Mouse (Mus musculus): ENCODE results near the gene Hoxb8. TPM values are rescaled to one million over a fixed set of nuclear protein-coding genes. Genes with fewer than 3 reads are reported as not detected.

Hoxb8 gene
- total RNA-seq, 4 experiments from 2014 or later: not detected

DNA sequence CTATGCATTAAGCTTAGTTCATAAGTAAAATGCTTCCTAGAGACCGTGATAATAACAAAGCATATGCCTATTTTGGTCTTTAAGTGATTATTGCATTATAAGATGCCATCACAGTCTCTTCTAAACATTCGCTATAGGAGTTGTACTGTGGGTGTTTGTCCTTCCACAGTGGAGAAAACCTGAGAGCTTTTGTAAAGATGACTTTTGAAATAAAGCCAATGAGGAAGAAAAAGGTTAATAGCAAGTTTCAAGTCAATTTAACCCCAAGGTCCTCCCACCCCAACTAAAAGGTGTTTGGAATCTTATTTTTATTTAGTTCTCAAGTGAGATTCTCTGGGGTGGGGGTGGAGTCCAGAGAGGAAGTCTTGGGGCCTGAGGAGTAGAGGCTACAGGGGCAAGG, 31.4 kb downstream of the Hoxb8 start:
- no peak for DNase-seq (ENCODE audit: low spot score in 2 of 2)

DNA sequence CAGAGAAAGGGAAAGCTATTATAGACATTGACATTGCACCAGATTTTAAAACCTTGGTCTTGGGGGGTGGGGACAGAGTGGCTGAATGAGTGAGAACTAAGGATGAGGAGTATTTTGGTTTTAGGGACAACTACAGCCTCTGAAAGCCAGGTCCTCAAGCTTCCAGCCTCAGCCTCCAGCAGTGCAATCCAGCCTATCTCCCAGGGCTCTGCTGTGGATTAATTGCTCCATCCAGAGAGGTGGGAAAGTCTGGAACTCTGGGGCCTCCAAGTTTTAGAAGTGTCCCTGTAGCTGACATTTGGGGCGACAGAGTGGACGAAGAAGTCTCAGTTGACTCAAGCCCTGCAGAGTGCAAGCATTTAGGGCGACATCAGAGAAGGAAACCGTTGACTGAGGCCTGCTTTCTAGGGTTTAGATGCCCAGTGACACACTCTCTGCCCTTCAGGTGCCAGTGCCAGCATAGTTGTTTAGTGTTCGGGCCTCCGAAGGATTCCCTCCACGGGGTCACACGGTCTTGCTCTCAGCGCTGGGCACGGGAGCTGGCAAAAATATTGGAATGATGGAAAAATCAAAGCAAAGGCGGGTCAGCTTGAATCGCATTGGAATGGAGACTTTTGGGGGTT, 32.2 kb downstream of the Hoxb8 start:
- no peak for DNase-seq (ENCODE audit: low spot score in 2 of 2)

DNA sequence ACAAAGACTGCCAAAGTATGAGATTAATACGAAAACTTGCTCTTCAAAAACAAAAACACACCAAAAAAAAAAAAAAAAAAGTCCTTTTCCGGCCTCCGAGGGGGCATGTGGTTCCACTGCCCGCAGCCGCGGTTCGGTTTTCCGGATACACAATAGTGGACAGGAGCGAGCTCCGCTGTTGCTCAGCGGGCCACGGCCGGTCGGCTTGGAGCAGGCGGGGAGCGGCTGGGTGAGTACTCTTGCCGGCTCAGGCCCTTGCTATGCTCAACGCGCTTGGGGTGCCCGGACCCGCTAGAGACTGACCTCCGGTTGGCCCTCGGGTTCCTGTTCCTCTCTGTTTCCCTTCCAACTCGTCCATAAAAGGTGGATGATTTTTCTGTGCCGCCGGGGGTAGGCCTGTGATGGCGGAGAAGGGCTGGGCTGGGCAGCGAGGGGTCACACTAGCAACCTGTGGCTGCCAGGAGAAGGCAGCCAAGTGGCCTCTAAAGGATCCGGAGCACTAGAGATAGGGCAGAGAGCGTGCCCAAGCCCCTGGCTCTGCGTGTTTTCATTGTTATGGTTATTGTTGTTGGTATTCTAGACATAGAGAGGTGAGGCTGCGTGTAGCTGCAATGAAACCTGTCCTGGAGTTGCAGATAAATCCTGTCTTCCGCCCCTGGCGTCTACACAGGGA, 33.1 kb downstream of the Hoxb8 start:
- DNase-seq (ENCODE audit: low spot score in 2 of 2): no peak

DNA sequence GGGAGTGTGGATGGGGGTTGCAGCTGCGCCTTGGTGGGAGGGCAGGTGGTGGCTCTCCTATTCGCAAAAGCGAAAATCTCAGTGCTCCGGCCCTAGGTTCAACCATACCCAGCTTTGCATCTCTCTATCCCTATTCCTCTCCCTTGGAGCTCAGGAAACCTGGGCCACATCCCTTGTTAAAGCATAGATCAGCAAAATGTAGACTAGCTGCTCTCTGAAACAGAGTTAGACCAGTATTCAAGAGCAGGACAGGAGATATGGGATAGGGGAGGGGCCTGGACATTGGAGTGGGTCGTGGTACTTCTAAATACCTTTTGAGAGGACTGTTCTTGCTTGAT, 33.6 kb downstream of the Hoxb8 start:
- no peak for DNase-seq (ENCODE audit: low spot score in 2 of 2)

DNA sequence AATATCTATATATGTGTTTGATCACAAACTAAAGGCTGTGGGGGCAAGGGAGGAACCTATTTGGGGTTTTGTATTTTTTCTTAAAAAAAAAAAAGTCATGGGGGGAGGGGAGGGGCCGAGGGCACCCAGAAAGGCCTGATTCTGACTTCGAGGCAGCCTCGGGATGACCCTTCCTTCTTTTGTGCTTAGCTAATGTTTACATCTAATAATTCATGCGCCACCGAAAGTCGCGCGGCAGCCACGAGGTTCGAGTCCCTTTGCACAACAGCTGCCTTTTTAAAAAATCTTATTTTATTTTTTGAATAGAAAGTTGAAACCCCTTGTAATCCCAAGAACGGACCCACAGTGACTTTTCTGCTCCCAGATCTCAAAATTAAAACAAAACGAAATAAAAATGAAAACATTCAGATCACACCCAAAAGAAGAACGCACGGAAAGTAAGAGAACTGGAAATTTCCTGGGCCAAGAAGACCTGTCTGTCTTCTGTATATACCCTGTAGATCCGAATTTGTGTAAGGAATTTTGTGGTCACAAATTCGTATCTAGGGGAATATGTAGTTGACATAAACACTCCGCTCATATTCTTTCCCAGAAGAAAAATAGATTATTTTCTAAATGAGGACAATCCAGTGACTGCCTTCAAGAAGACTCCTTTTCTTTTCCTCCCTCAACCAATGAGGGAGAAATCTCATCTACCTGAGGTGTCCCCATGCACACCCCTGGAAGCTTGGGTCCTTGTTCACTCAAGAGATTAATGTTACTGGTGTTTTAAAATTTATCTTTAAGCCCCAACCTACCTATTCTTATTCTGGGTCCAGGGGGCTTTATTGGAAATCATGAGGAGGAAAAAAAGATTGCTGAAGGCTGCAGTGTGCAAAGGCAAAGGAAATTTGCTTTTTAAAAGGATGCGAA, 35.2 kb downstream of the Hoxb8 start:
- DNase-seq (ENCODE audit: low spot score in 2 of 2): no peak

DNA sequence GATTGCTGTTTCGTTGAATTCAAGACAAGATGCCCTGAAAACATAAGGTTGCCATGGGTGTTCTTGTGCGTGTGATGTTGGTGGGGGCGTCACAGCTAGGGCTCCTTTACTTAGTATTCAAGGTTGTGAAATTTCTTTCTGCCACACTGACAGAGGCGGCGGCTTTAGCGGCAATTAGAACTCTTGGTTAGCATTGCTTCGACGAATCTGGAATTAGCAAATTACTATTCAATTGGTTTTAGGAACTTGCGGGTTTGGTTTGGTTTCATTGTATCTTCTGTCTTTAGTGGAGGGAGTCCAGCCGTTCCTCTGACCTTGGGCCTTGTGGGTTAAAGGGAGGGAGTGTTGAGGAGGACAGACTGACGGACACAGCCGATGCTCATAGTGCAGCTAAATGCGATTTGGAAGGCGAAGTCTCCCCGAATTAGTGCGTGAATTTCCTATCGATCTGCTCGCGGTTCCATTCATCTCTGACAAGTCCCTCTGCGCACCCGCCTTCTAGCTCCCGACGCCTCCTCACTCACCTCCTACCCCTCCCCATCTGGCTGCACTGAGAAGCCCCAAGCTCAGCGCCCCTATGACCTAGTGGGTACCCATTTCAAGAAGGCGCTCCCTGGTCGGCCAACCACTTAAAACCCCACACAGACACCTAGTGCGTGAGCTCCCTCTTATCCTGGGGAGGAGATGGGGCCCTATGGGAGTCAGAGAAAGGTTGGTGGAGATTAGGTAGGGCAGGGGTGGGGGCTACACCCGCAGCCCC, 36.1 kb downstream of the Hoxb8 start, which contains the start of gene Hoxb4:
Gene Hoxb4 (plus strand): TSS at position 660 of the 760 bp plus-strand sequence.
- no peak for DNase-seq (ENCODE audit: low spot score in 2 of 2)

DNA sequence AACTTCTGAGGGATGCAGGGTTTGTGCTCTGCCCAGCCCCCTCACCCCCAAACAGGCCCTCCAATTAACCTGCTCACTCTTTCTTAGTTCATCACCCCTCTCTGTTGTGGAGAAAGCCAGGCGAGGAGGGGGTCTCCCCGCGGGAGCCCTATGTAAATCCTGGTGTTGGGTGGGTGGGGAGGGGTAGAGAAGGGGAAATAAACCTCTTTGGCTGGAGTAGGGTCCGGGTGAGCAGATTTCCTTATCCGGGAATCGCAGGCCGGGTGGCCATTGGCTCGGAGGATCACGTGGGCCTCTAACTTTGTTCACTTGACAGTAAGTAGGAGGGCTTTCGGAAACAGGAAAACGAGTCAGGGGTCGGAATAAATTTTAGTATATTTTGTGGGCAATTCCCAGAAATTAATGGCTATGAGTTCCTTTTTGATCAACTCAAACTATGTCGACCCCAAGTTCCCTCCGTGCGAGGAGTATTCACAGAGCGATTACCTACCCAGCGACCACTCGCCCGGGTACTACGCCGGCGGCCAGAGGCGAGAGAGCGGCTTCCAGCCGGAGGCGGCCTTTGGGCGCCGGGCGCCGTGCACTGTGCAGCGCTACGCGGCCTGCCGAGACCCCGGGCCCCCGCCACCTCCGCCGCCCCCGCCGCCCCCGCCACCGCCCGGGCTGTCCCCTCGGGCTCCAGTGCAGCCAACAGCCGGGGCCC, 36.8 kb downstream of the Hoxb8 start:
- no peak for DNase-seq (ENCODE audit: low spot score in 2 of 2)

DNA sequence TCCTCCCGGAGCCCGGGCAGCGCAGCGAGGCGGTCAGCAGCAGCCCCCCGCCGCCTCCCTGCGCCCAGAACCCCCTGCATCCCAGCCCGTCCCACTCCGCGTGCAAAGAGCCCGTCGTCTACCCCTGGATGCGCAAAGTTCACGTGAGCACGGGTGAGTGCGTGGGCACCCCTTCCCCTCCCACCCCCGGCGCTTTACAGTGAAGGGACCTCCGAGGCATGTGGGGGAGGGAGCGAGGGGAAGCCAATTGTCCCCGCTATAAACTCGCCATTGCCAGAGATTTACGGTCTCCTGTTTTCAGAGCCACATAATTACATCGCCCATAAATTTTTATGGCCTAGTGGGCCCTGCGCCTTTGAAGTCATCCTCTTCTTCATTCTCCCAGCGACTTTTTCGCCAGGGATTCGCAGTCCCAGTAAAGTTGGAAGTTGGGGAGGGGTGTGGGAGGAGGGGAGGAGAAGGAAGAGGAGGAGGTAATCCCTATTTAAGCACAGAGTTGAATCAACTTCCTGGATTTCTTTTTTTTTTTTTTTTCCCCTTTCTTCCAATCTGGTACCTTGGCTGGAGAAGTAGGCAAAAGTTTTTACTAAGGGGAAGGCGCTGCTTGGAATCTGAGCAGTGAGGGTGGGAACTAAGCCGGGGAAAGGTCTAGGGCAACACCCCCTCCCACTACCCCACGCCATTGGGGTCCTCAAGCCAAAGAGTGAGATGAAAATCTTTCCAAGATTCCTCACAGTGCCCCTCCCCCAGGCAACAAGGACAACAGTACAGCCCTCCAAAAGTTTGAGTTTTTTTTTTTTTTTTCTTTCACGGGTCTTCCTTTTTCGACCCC, 37.6 kb downstream of the Hoxb8 start:
- DNase-seq (ENCODE audit: low spot score in 2 of 2): no peak

DNA sequence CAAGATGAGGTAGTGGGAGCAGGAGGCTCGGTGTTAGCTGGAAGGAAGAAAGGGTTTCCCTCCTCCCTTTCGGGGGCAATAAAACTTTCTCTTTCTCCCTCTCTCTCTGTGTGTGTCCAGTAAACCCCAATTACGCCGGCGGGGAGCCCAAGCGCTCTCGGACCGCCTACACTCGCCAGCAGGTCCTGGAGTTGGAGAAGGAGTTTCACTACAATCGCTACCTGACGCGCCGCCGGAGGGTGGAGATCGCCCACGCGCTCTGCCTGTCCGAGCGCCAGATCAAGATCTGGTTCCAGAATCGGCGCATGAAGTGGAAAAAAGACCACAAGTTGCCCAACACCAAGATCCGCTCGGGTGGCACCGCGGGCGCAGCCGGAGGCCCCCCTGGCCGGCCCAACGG, 38.2 kb downstream of the Hoxb8 start:
- no peak for DNase-seq (ENCODE audit: low spot score in 2 of 2)

DNA sequence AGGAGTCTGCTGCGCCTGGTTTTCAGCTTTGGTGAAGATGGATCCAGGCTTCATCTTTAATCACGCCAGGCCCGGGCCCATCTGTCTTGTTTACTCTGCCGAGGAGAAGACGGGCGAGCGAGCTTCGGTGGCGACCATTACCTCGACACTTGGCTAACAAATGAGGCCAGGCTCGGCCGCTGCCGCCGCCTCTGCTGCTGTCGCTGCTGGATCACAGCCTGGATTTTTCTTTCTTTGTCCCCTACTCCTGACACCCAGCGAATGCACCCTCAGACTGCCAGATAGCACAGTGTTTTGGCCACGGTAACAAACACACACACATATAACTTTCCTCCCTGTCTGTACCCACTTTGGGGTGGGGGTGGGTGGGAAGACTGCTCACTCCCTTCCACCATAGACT, 39.0 kb downstream of the Hoxb8 start:
- DNase-seq (ENCODE audit: low spot score in 2 of 2): no peak

DNA sequence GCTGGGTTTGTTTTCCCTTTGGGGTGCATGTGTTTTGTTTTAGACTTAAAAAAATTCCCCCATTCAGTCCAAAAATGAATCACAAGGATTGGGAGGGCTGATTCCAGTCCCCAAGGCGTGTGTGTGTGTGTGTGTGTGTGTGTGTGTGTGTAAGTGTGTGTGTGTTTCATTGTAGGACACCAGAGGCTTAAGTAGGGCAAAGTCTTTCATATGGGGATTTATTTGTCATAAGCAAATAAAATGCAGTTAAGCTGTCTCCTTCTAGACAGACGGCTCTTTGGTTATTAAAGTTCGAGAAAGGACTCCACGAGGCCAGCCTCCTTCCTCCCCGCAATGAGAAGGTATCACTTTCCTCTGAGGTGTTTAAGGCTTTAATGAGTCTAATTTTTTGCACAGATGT, 40.1 kb downstream of the Hoxb8 start:
- DNase-seq (ENCODE audit: low spot score in 2 of 2): no peak

DNA sequence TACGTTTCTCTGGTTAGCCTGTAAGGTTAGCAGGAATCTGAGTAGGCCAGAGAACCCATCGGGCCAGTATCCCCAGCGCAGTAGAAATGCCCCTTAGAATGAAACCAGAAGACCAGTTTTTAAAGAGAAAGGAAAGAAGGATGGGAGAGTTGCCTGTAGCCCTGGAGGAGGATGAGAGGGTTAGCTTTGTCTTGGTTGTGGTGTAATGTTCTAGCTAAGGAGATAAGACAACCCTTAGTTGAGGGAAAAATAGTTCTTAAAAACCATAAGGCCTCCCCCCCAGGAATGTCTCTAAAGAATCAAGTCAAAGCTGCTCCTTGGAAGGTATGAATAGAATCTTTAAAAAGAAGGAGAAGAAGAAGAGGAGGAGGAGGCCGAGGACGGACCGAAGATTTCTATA, 41.0 kb downstream of the Hoxb8 start:
- no peak for DNase-seq (ENCODE audit: low spot score in 2 of 2)

DNA sequence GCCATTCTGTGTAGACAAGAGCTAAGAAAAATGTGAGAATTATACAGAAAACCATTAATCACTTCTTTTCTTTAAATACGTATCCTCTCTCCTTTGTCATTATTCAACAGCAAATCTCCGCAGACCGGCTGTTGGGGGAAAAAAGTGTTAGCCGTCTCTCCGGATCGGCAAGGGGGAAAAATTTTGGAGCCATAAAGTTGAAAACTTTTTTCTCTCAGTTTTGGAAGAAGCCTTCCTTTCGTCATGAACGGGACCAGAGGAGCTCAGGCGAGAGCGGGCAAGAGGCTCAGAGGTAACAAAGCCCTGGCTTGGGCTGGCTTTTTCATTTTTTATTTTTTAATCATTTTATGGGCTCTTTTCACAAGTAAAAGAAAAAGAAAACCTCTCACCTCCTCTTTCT, 41.4 kb downstream of the Hoxb8 start, which contains the start of gene Hoxb3:
Gene Hoxb3 (plus strand): TSS at position 173 of the 400 bp plus-strand sequence.
- no peak for DNase-seq (ENCODE audit: low spot score in 2 of 2)

DNA sequence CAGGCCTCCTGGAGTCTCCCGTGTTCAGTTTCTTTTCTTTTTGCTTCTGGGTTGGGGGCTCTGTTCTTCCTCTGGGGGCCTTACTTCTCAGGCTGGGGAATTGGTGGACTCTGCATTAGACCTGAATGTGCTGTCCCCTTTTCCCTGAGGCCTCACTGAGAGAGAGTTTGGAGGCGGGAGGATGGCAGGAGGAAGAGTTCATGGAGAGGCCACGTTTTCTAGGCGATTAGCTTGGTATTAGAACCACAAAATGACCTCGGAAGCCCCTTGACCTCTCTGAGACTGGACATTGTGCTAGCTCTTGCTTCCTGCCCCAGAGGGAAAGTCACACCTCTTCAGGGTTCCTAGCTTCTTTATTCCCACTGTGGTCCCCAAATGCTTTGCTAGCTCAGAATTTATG, 42.4 kb downstream of the Hoxb8 start:
- no peak for DNase-seq (ENCODE audit: low spot score in 2 of 2)

DNA sequence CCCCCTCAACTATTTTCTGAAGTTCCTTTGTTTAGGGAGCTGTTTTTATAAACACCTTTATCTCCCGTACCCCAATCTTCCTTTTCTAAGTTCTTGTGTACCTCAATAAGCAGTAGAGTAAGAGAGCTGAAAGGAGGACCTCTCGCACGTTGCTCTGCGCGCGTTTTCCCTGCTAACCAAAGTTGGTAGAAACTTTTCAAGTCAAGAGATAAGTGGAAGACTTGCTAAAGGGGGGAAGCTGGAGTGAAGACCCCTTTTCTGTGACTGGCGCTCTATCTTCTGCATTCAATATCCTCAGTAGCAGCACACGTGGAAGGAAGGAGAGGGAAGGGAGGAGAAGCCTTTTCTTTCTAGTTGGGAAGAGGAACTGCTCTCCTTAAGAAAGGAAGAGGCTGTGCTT, 43.3 kb downstream of the Hoxb8 start:
- no peak for DNase-seq (ENCODE audit: low spot score in 2 of 2)

DNA sequence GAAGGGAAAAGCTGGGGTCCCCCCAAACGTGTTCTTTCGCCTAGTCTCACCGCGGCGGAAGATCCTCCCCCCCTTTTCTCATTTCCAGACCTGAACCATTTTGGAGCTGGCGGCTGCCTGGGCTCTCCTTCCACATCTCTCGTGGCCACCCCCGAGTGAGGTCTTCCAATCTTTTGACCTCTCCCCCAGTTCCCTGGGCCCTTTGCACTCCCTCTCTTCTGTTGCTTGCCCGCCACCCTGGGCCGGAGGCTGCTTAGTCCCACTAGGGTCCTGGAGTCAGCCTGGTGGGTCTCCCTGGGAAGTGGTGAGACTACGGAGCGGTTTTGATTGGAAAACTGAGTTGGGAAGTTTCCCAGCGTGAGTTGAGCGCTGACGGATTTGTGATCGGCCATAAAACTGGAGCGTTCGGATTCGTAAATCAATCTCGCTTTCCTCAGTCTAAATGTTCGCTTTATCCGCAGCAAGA, 44.1 kb downstream of the Hoxb8 start:
- DNase-seq (ENCODE audit: low spot score in 2 of 2): no peak

DNA sequence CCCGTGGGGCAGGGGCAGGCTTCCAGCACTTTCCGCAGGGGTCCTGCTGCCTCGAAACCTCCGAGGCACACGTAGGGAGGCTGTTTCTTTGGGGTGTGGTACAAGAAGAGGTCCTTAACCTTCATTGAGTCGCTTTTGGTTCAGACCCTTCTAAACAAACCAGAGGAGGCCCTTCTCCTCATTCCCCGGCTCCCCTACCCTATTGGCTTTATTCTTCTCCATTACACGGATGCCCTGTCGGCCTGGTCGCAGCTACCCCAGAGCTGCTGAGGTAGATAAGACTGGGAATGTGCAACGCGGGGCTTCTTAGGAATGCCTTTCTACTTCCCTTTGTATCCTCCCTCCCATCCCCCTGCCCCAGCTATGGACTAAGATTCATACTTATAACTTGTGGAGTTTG, 45.0 kb downstream of the Hoxb8 start:
- DNase-seq (ENCODE audit: low spot score in 2 of 2): no peak

DNA sequence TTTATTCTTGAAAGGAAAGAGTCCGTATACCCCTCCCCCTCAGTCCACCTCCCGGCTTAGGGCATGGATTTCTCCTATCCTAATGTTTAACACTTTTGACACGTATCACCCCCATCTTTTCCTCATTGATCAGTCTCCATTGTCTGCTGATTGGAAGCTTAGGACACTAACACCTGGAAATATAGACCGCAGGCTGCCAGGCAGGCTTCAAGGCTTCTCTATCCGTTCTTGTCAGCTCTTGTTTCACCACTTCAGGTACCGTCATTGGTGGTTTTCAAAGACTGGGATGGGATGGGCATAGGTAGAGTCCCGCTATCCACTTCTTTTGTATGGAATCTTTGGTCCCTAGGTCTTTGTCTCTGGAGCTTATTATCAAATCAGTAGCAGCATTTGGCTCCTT, 45.4 kb downstream of the Hoxb8 start:
- DNase-seq (ENCODE audit: low spot score in 2 of 2): no peak

DNA sequence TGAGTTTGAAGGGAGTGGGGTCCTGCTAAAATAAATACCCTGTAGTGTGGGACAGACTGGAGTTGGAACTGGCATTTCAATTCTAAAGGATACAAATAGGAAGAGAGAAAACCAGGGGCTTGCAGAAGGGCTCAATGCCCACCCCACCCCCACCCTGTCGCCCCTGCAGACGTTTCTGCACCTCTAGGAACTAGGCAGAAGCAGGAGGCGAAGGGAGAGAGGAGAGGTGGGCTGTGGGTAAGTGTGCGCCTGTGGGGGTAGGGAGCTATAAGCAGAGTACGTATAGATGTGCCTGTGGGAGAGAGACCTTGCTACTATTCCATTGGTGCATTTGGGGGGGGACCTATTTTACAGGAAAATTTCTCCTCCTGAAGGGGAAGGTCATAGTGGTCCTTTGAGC, 46.0 kb downstream of the Hoxb8 start:
- DNase-seq (ENCODE audit: low spot score in 2 of 2): no peak

DNA sequence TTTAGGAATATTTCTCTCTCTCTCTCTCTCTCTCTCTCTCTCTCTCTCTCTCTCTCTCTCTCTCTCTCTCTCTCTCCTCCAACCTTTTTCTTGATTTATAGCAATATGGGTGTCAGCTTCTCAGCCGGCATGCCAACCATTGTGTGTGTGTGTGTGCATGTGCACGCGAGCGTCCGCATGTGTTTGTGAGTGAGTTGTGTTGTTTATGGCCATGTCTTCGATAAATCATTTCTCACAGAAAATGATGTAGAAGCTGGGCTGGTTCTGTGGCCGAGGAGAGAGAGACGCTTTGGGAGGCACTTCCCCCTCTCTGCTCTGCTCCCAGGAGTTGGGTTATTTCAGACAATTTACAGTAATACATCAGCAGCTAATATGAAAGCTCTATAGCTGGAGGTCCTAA, 46.9 kb downstream of the Hoxb8 start:
- DNase-seq (ENCODE audit: low spot score in 2 of 2): no peak
